Mouse (Mus musculus) natural killer cell, adult 2 months (primary cell): ENCODE measurements around the gene Plod3.

Experiments
- DNase-seq, 2 experiments: peaks; one replicate each; pipeline ENCODE4 v3.0.0; 2022; ENCODE audit warnings: low spot score in 2 of 2

Plod3 gene

GRCm38 (mm10) chr5:136962966-136963540 is 23.8 kb upstream of the Plod3 start:
- no peak for DNase-seq

- DNase-seq = no peak
These were observed 21.6 kb upstream of the Plod3 start for GRCm38 (mm10) chr5:136965210-136965609.

- no peak for DNase-seq
These were observed 21.1 kb upstream of the Plod3 start for GRCm38 (mm10) chr5:136965686-136966085.

GRCm38 (mm10) chr5:136966331-136966730 is 20.5 kb upstream of the Plod3 start, which contains the start of gene Cldn15:
TSS of gene Cldn15 (plus strand) at chr5:136966616.
- no peak for DNase-seq

- DNase-seq = no peak
These were observed 19.9 kb upstream of the Plod3 start for GRCm38 (mm10) chr5:136966861-136967455.

- no peak for DNase-seq
These were observed 19.2 kb upstream of the Plod3 start for GRCm38 (mm10) chr5:136967592-136967991.

- DNase-seq = peak; percentile 34 to 73
These were observed 16.1 kb upstream of the Plod3 start for GRCm38 (mm10) chr5:136970703-136971102.

- no peak for DNase-seq
These were observed 13.1 kb upstream of the Plod3 start for GRCm38 (mm10) chr5:136973670-136974069.

- no peak for DNase-seq
These were observed 9.1 kb upstream of the Plod3 start for GRCm38 (mm10) chr5:136977769-136978168.

GRCm38 (mm10) chr5:136979762-136980161 is 7.1 kb upstream of the Plod3 start:
- DNase-seq = no peak

- DNase-seq = no peak
These were observed 5.8 kb upstream of the Plod3 start for GRCm38 (mm10) chr5:136980974-136981373.

GRCm38 (mm10) chr5:136982338-136982930 is 4.4 kb upstream of the Plod3 start:
- peak; percentile 34 to 58 for DNase-seq

- no peak for DNase-seq
These were observed 2.0 kb upstream of the Plod3 start for GRCm38 (mm10) chr5:136984828-136985227.

- peak in 1 of 2 experiments; percentile 22 for DNase-seq
These were observed 517 bp downstream of the Plod3 start for GRCm38 (mm10) chr5:136987138-136987933.

GRCm38 (mm10) chr5:136987934-136988271 is 1.1 kb downstream of the Plod3 start, which contains the start of gene Znhit1:
TSS of gene Znhit1 (minus strand) at chr5:136988021.
- DNase-seq = no peak

- no peak for DNase-seq
These were observed 1.6 kb downstream of the Plod3 start for GRCm38 (mm10) chr5:136988420-136988819.

GRCm38 (mm10) chr5:136989801-136990200 is 3.0 kb downstream of the Plod3 start:
- DNase-seq = no peak

- no peak for DNase-seq
These were observed 12.6 kb downstream of the Plod3 start for GRCm38 (mm10) chr5:136999449-136999848.

- no peak for DNase-seq
These were observed 13.8 kb downstream of the Plod3 start for GRCm38 (mm10) chr5:137000612-137001011.

GRCm38 (mm10) chr5:137007276-137007675 is 20.5 kb downstream of the Plod3 start:
- no peak for DNase-seq

- DNase-seq = no peak
These were observed 23.2 kb downstream of the Plod3 start for GRCm38 (mm10) chr5:137009988-137010387.

- DNase-seq = no peak
These were observed 25.7 kb downstream of the Plod3 start for GRCm38 (mm10) chr5:137012401-137012950.
